Mouse (Mus musculus) liver, postnatal 0 days (tissue): ENCODE data around the gene Trim62. TPM values are rescaled to one million over a fixed set of nuclear protein-coding genes. Genes with fewer than 3 reads are reported as not detected.

Experiments used
- ATAC-seq: fragments of 200-750 bp; cut with Nextera tagmentation; 2 replicates; pipeline ENCODE4 v1.8.0; 2017; ENCODE audit warnings: mild to moderate bottlenecking, moderate library complexity
- DNase-seq: peaks from one replicate; pipeline ENCODE4 v3.0.0-alpha.2; 2016
- H3K27ac ChIP-seq: fragments of 300-500 bp; sonication (generic); 2 replicates; pipeline ENCODE4 v1.5.1; 2014; ENCODE audit warnings: antibody characterized with exemption, moderate library complexity, mild to moderate bottlenecking, low read depth
- H3K27me3 ChIP-seq: fragments of 300-500 bp; sonication (generic); 2 replicates; pipeline ENCODE4 v1.6.1; 2014; ENCODE audit warnings: low read length, control low read depth, mixed read lengths; ENCODE audit not compliant: insufficient read depth
- H3K36me3 ChIP-seq: fragments of 300-500 bp; sonication (generic); replicated peaks from 2 replicates; pipeline ENCODE4 v1.6.1; 2014; ENCODE audit warnings: mild to moderate bottlenecking, control low read depth, low read length, moderate library complexity, mixed read lengths; ENCODE audit not compliant: insufficient read depth
- H3K4me1 ChIP-seq: fragments of 300-500 bp; sonication (generic); 2 replicates; pipeline ENCODE4 v1.6.1; 2014; ENCODE audit warnings: antibody characterized with exemption, mild to moderate bottlenecking, control low read depth; ENCODE audit not compliant: insufficient read depth
- H3K4me2 ChIP-seq: fragments of 300-500 bp; sonication (generic); 2 replicates; pipeline ENCODE4 v1.6.1; 2014; ENCODE audit warnings: low read depth, mild to moderate bottlenecking, low read length, moderate library complexity, mixed read lengths
- H3K4me3 ChIP-seq: fragments of 300-500 bp; sonication (generic); 2 replicates; pipeline ENCODE4 v1.5.1; 2014; ENCODE audit warnings: low read depth, low read length
- H3K9ac ChIP-seq: fragments of 300-500 bp; sonication (generic); replicated peaks from 2 replicates; pipeline ENCODE4 v1.6.1; 2014; ENCODE audit warnings: mild to moderate bottlenecking, moderate library complexity
- H3K9me3 ChIP-seq: fragments of 300-500 bp; sonication (generic); 2 replicates; pipeline ENCODE4 v1.6.1; 2016; ENCODE audit warnings: mild to moderate bottlenecking, control low read depth, low read length, mixed read lengths
- CTCF ChIP-seq: sonication (generic); IDR thresholded peaks from 2 replicates; pipeline ENCODE4 v1.5.1; 2016; ENCODE audit warnings: antibody characterized with exemption, low read depth
- EP300 ChIP-seq: IDR thresholded peaks from 2 replicates; pipeline ENCODE4 v1.6.1; 2016; ENCODE audit warnings: antibody characterized with exemption, low read depth, mild to moderate bottlenecking
- WGBS: fragments of 180-500 bp; shearing (Covaris S2); extraction: QIAGEN DNeasy Blood & Tissue Kit; methylation state at CpG from one replicate; pipeline ENCODE4 v1.1.7; 2014; ENCODE audit not compliant: insufficient replicate concordance; 5-methylcytosine and 5-hydroxymethylcytosine counted together
- polyA plus RNA-seq: library from polyadenylated mRNA; unstranded; fragments of >200 nt; fragmentation: Nextera tagmentation; extraction: Ambion mirVana; gene quantifications from 2 replicates; pipeline ENCODE4 v1.2.1, GENCODE M21; 2015

The Trim62 gene
- polyA plus RNA-seq, 1 experiment from 2014 or later, result 0.26 TPM

DNA sequence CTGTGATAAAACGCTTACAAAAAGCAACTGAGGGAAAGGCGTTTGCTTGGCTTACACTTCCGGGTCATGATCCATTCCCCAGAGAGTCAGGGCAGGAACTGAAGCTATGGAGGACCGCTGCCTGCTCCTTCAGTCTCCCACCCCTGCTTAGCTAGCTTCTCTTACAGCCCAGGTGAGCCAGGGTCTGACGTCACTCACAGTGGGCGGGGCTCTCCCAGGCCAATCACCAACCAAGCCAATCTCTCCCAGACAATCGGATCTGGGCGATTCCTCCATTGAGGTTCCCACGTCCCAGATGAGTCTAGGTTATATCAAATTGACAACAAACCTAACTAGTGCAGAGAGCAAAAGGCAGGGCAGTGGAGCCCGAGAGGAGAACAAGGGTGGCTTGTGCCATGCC is 35.7 kb downstream of the Trim62 start:
- TF ChIP-seq CTCF (no peak), EP300 (no peak)
- no peak overlapping the region for H3K27ac ChIP-seq

DNA sequence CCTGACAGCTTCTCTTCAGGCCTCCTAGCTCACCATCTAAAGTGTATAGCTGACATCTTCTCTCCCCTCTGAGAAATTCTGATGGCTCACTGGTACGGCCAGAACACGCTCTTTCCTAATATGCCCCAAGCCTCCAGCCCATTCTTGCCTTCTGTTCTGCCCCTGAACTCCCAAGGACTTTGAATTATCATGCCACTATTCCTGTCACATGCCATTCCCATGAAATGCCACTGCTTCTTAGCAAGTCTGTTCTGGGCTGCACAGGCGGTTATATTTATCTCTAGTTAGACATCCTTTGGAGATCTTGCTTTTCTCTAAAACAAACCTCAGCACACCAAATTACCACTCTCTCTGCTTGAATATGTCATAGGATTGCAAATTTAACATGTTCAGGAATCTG is 40.2 kb downstream of the Trim62 start:
- H3K4me3 ChIP-seq, result no peak overlapping the region
- H3K27me3 ChIP-seq, result 0 out of 2 replicates have a peak, but pooled peaks cover 4% of the 10 kb centered on the region
- DNase-seq (no peak), ATAC-seq (no peak)
- H3K36me3 ChIP-seq, result no peaks in the 10 kb centered on the region
- H3K4me1 ChIP-seq, result peaks cover 8% of the 10 kb centered on the region; the same call in 1 of the 2 replicates
- no peak overlapping the region for H3K27ac ChIP-seq
- WGBS, result 84% methylated on average over 3 of the region's 3 CpGs
- H3K9me3 ChIP-seq, result no peaks in the 10 kb centered on the region
- TF ChIP-seq EP300, result no peak
- no peak for TF ChIP-seq CTCF
- no peak overlapping the region for H3K9ac ChIP-seq
- H3K4me2 ChIP-seq, result no peak overlapping the region

More for the DNA sequence above, 35.7 kb downstream of the Trim62 start:
- no peaks in the 10 kb centered on the region for H3K9me3 ChIP-seq
- no peak overlapping the region for H3K4me3 ChIP-seq
- DNase-seq (no peak), ATAC-seq (no peak)
- no peaks in the 10 kb centered on the region for H3K36me3 ChIP-seq
- WGBS, result 23% methylated on average over 10 of the region's 10 CpGs
- H3K4me1 ChIP-seq, result peaks cover 10% of the 10 kb centered on the region
- no peak overlapping the region for H3K4me2 ChIP-seq
- H3K27me3 ChIP-seq, result 0 out of 2 replicates have a peak, but pooled peaks cover 4% of the 10 kb centered on the region
- no peak overlapping the region for H3K9ac ChIP-seq

DNA sequence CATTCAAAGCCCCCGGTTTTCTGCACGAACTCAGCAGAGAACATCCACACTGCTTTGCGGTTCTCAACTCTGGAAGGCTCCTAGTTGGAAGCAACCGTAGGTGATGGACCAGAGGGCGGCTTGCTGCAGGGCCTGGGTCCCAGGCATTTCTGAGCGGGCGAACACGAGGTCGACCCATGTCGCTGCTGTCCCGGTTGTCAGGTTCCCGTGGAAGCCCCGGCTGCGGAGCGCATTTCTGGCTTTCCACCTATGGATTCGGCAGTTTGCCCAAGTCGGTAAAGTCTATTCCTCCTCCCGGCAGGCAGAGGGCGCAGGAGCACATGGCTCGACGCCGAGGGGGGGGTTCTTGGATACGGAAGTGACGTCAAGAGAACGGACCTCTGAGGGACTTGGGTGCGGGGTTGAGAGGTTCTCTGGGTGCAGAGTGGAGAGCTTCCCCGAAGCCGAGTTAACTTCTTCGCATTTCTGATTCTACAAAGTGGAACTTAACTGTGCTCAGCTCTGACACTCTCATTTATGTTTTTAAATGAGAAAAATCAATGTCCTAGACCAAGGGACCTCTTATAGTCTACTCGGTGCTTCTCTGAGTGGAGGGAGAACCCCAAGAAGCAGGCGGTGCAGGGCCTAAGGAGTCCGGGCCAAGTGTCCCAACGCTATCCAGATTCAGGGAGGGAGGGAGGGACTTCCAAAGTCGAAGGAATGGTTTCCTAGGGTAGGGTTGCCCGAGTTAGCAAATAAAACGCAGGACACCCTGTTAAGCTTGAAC is 41.6 kb downstream of the Trim62 start:
- Histone ChIP-seq H3K9me3 (no peaks in the 10 kb centered on the region), H3K9ac (no peak overlapping the region), H3K4me1 (peaks cover 5% of the 10 kb centered on the region; the same call in 1 of the 2 replicates), H3K27me3 (0 out of 2 replicates have a peak, but pooled peaks cover 4% of the 10 kb centered on the region), H3K4me3 (peak overlapping the region; percentile 15; the same call in 1 of the 2 replicates), H3K4me2 (peak overlapping the region; percentile 64), H3K36me3 (no peaks in the 10 kb centered on the region), H3K27ac (no peak overlapping the region)
- peak; percentile 80 for ATAC-seq
- TF ChIP-seq CTCF, result peak; percentile 87
- no peak for TF ChIP-seq EP300
- WGBS, result 13% methylated on average over 36 of the region's 36 CpGs
- DNase-seq, result peak; percentile 83

DNA sequence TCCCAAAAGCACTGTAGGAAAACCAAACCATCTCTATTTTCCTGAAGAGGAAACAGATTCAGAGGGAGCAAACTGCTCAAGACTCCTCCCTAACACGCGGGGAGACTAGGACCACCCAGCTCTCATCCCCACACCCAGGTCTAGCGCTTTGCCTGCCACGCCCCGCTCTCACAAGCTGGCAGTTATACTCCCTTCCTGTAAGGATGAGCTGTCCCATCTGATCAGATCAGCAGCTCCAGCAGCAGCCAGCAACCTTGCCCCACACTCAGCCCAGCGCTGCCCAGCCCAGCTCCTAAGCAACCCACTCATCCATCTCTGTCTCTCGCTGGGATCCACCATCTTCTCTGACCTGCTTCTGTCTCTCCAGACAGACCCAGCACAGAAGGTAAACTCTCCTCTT is 49.4 kb downstream of the Trim62 start:
- H3K4me2 ChIP-seq, result no peak overlapping the region
- ATAC-seq, result no peak
- TF ChIP-seq EP300 (no peak), CTCF (no peak)
- H3K36me3 ChIP-seq, result no peaks in the 10 kb centered on the region
- H3K9me3 ChIP-seq, result no peaks in the 10 kb centered on the region
- no peak overlapping the region for H3K27ac ChIP-seq
- no peaks in the 10 kb centered on the region for H3K27me3 ChIP-seq
- H3K4me3 ChIP-seq, result no peak overlapping the region
- DNase-seq, result no peak
- H3K4me1 ChIP-seq, result no peaks in the 10 kb centered on the region
- WGBS, result 62% methylated on average over 7 of the region's 7 CpGs
- no peak overlapping the region for H3K9ac ChIP-seq

DNA sequence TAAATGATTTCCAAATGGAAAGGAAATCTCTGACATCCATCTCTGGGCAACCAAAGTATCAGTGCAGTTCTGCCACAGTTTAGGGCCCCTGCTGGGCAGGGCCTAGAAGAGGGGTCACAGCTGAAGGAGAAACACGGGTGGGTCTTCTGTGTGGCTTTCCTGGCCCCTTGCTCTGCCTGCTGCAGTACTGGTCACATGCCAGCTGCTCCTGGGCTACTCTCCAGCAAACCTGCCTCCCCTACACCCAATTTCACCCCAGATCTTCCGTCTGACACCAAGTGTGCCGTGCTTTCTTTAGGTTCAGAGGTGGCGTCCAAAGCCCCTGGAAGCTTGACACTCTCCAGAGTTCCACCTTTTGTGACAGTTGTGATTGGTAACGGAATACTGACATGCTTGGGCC is 52.2 kb downstream of the Trim62 start:
- ATAC-seq (no peak), DNase-seq (no peak)

DNA sequence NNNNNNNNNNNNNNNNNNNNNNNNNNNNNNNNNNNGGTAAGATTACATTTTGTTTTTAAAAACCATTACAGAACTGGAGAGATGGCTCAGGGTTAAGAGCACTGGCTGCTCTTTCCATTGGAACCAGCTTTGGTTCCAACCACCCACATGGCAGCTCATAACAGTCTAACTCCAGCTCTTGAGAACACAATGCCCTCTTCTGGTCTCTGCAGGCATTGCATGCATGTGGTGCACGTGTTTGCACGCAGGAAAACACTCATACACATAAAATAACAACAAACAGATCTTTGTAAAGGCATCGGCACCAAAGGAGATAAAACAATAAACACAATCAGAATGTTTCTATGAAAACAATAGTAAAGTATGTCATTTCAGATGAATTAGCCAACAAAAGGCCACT is 59.0 kb downstream of the Trim62 start:
- no peak for ATAC-seq
- WGBS, result 46% methylated on average over 3 of the region's 3 CpGs
- H3K9me3 ChIP-seq, result no peaks in the 10 kb centered on the region
- H3K27ac ChIP-seq, result no peak overlapping the region
- no peak overlapping the region for H3K4me3 ChIP-seq
- H3K27me3 ChIP-seq, result no peaks in the 10 kb centered on the region
- peak; percentile 42 for TF ChIP-seq CTCF
- TF ChIP-seq EP300, result no peak
- no peaks in the 10 kb centered on the region for H3K36me3 ChIP-seq
- H3K9ac ChIP-seq, result no peak overlapping the region
- H3K4me2 ChIP-seq, result no peak overlapping the region
- DNase-seq, result no peak
- no peaks in the 10 kb centered on the region for H3K4me1 ChIP-seq

More for the DNA sequence above, 52.2 kb downstream of the Trim62 start:
- no peak overlapping the region for H3K27ac ChIP-seq
- no peaks in the 10 kb centered on the region for H3K9me3 ChIP-seq
- WGBS, result 73% methylated on average over 5 of the region's 5 CpGs
- H3K27me3 ChIP-seq, result no peaks in the 10 kb centered on the region
- H3K36me3 ChIP-seq, result no peaks in the 10 kb centered on the region
- no peak overlapping the region for H3K4me2 ChIP-seq
- H3K4me3 ChIP-seq, result no peak overlapping the region
- H3K4me1 ChIP-seq, result no peaks in the 10 kb centered on the region
- no peak for TF ChIP-seq EP300
- no peak for TF ChIP-seq CTCF
- H3K9ac ChIP-seq, result no peak overlapping the region
